Mouse (Mus musculus): ENCODE data around the gene Tax1bp3. TPM values are rescaled to one million over a fixed set of nuclear protein-coding genes. Genes with fewer than 3 reads are reported as not detected.
A peak's percentile ranks its signal among the peaks of the same experiment; 100 is the strongest.

Tax1bp3 gene
- polyA plus RNA-seq, 1 experiment, result not detected

DNA sequence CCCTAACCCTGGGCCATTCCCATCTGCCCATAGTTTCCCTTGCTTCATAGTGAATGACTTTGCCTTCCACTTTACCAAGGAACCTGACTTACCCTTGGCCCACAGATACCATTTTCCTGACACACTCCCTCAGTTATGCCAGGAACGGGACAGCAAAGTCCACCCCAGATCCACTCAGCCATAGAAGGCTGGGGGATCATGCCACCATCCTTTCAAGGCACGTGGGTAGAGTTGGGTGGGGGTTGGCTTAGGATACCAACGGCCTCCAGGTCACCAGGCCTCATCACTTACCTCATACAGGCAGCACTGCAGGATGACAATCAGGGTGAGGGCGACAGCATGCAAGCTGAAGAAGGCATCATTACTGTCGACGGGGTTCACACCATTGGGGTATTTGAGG lies 10.3 kb downstream of the Tax1bp3 start:
- Histone ChIP-seq H3K4me3 (ENCODE audit: insufficient read depth, low read depth, low read length) (no peak overlapping the region), H3K27ac (ENCODE audit: insufficient read depth, low read depth, low read length) (no peak overlapping the region), H3K4me1 (ENCODE audit: control insufficient read depth, insufficient read depth, low read length) (no peaks in the 10 kb centered on the region)
- 84% methylated on average over 6 of the region's 6 CpGs for WGBS
- TF ChIP-seq POLR2A (IDR thresholded peaks at IDR 0.05; ENCODE audit: insufficient read depth, low read depth, low read length) (no peak), CTCF (IDR thresholded peaks at IDR 0.05; ENCODE audit: insufficient read depth, low read depth, low read length) (no peak)

DNA sequence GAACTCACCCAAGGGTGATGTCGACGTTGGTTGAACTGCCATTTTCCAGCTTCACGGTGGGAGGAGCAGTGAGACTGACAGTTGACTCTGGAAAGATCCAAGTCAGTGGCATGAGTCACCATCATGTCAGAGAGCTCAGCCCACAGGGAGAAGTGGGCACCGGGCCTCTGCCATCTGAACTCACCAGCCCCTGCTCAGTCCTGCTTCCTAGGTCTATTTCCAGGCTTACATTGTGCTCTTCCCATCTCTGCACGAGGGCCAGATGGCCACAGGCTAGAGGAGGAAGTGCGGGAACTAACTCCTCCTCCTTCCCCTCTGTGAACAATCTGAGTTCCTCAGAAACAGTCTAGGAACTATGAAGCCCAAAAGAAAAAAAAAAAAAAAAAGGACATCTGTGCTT lies 16.2 kb downstream of the Tax1bp3 start:
- no peak overlapping the region for H3K4me3 ChIP-seq (ENCODE audit: insufficient read depth, low read depth, low read length)
- H3K27ac ChIP-seq (ENCODE audit: insufficient read depth, low read depth, low read length), result no peak overlapping the region
- peaks cover 6% of the 10 kb centered on the region for H3K4me1 ChIP-seq (ENCODE audit: control insufficient read depth, insufficient read depth, low read length)
- no peak for TF ChIP-seq CTCF (IDR thresholded peaks at IDR 0.05; ENCODE audit: insufficient read depth, low read depth, low read length)
- no peak for TF ChIP-seq POLR2A (IDR thresholded peaks at IDR 0.05; ENCODE audit: insufficient read depth, low read depth, low read length)
- 68% methylated on average over 6 of the region's 6 CpGs for WGBS

DNA sequence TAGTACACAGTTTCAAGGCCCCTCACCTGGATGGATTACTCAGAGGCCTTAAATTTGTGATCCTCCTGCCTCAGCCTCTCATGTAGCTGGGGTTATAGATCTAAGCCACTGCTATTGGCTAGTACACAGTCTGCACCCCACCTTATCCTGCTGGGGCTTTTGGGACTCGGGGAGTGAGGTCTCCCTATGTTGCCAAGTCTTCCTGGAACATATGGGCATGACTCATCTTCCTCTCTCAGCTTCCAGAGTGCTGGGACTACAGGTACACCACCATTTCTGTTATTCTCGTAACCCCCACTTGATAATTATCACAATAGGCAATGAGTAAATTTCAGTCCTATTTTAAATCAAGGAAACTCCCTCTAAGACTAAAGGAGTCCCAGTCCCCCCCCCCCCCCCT lies 17.6 kb downstream of the Tax1bp3 start:
- H3K4me3 ChIP-seq (ENCODE audit: insufficient read depth, low read depth, low read length), result no peak overlapping the region
- TF ChIP-seq CTCF (IDR thresholded peaks at IDR 0.05; ENCODE audit: insufficient read depth, low read depth, low read length), result no peak
- peaks cover 6% of the 10 kb centered on the region for H3K4me1 ChIP-seq (ENCODE audit: control insufficient read depth, insufficient read depth, low read length)
- WGBS, result 46% methylated on average over 2 of the region's 2 CpGs
- no peak overlapping the region for H3K27ac ChIP-seq (ENCODE audit: insufficient read depth, low read depth, low read length)

DNA sequence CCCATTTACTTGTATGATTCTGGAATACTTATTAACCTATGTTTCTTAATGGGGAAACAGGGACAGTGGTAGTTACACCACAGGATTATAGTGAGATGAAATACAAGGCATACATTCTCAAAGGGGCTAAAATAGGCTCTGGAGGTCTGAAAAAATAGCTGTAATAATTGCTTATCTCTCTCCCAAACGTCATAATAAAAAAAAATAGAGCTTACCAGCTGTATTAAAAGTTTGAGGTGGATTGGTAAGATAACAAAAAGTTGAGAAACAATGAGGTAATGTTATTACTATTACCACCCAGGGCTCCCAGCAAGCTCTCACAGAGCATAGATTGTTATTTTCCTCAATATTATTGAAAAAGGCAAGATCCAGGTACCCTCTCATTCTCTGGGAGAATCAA lies 21.3 kb downstream of the Tax1bp3 start:
- H3K4me1 ChIP-seq (ENCODE audit: control insufficient read depth, insufficient read depth, low read length), result peaks cover 6% of the 10 kb centered on the region
- 0% methylated on average over 1 of the region's 1 CpGs for WGBS
- no peak for TF ChIP-seq POLR2A (IDR thresholded peaks at IDR 0.05; ENCODE audit: insufficient read depth, low read depth, low read length)
- TF ChIP-seq CTCF (IDR thresholded peaks at IDR 0.05; ENCODE audit: insufficient read depth, low read depth, low read length), result no peak
- H3K4me3 ChIP-seq (ENCODE audit: insufficient read depth, low read depth, low read length), result peak overlapping the region; percentile 76
- H3K27ac ChIP-seq (ENCODE audit: insufficient read depth, low read depth, low read length), result no peak overlapping the region

DNA sequence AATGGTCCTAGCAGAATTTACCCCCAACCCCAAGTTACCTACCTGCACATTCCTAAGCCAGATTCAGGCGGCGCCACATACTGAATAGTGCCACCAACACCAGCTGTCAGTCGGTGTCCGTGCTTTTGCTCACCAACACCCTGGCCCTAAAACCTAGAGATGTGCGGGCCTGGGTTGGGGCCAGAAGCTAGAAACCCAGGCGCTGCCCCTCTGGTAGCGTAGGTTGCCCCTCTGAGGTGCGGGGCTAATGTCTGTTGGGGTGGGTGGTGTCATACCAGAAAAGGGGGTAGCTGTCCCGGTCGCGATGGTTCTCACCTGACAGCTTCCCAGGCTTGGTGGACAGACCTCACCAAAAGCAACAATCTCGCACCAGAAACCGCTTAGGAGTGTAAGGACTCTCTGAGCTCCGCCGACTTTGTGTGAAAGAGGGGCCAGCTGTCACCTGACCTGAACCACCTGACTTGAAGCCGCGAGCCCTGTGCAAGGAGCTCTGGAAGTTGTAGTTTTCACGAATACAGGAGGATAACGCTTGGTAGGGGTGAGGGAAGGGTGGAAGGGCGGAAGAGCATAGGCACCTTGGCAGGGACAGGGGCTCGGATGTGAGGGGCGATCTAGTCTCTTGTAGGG lies 21.8 kb downstream of the Tax1bp3 start, which contains the start of gene Ctns:
TSS of gene Ctns (minus strand) at position 440 of the 627 bp plus-strand sequence.
- H3K4me1 ChIP-seq (ENCODE audit: control insufficient read depth, insufficient read depth, low read length), result peaks cover 6% of the 10 kb centered on the region
- peak within 1 kb of the TSS; percentile 76 for H3K4me3 ChIP-seq (ENCODE audit: insufficient read depth, low read depth, low read length)
- peak; percentile 9; the same call in 1 of the 2 replicates for TF ChIP-seq CTCF (IDR thresholded peaks at IDR 0.05; ENCODE audit: insufficient read depth, low read depth, low read length)
- peak; percentile 72 for TF ChIP-seq POLR2A (IDR thresholded peaks at IDR 0.05; ENCODE audit: insufficient read depth, low read depth, low read length)
- peak within 1 kb of the TSS; percentile 91 for H3K27ac ChIP-seq (ENCODE audit: insufficient read depth, low read depth, low read length)
- WGBS, result under 1% methylated on average over 22 of the region's 22 CpGs

DNA sequence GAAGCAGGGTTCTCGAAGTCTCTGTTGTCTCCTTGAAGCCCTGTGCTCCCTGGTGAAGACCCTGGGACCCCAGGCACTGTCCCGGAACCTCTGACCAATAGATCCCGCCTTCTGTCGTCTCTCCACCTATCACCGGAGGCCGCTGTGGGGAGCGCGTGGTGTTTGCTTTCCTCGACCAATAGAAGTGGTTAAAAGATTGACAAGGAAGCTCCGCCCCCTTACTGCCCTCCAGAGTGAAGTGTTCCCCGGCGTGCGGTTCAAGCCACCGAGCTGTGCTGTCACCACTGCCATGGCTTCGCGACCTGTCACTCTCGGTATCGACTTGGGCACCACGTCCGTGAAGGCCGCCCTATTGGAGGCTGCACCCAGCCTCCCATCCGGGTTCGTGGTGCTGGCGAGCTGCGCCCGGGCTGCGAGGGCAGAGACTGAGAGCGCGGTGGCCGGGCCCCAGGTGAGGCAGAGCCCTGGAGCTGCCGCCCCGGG lies 22.4 kb downstream of the Tax1bp3 start, which contains the start of gene Shpk:
TSS of gene Shpk (plus strand) at position 231 of the 483 bp plus-strand sequence.
- H3K4me3 ChIP-seq (ENCODE audit: insufficient read depth, low read depth, low read length), result peak within 1 kb of the TSS; percentile 76
- H3K27ac ChIP-seq (ENCODE audit: insufficient read depth, low read depth, low read length), result peak within 1 kb of the TSS; percentile 91
- peaks cover 6% of the 10 kb centered on the region for H3K4me1 ChIP-seq (ENCODE audit: control insufficient read depth, insufficient read depth, low read length)
- no peak for TF ChIP-seq CTCF (IDR thresholded peaks at IDR 0.05; ENCODE audit: insufficient read depth, low read depth, low read length)
- TF ChIP-seq POLR2A (IDR thresholded peaks at IDR 0.05; ENCODE audit: insufficient read depth, low read depth, low read length), result peak; percentile 45; the same call in 1 of the 2 replicates
- WGBS, result under 1% methylated on average over 32 of the region's 32 CpGs

DNA sequence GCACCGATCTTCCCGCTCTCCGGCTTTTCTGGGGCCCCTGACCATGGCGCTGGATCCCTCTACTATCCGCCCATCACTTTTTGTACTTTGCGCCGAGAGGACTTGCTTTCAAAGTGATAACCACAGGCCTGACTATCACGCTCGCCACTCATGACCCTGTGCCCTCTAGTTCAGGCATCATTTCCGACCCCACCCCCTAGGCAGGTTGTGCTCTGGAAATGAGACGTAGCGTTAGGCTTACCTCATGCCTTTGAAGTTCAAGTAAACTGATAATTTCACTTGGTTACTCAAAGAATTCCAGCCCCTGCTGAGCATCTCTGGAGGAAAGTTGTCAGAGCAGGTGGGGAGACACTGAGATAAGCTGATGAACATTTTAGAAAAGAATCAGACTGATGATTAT lies 23.0 kb downstream of the Tax1bp3 start:
- Histone ChIP-seq H3K4me1 (ENCODE audit: control insufficient read depth, insufficient read depth, low read length) (peaks cover 6% of the 10 kb centered on the region), H3K27ac (ENCODE audit: insufficient read depth, low read depth, low read length) (no peak overlapping the region), H3K4me3 (ENCODE audit: insufficient read depth, low read depth, low read length) (peak overlapping the region; percentile 76)
- TF ChIP-seq POLR2A (IDR thresholded peaks at IDR 0.05; ENCODE audit: insufficient read depth, low read depth, low read length) (no peak; the same call in 1 of the 2 replicates), CTCF (IDR thresholded peaks at IDR 0.05; ENCODE audit: insufficient read depth, low read depth, low read length) (no peak)
- WGBS, result 3% methylated on average over 12 of the region's 12 CpGs

DNA sequence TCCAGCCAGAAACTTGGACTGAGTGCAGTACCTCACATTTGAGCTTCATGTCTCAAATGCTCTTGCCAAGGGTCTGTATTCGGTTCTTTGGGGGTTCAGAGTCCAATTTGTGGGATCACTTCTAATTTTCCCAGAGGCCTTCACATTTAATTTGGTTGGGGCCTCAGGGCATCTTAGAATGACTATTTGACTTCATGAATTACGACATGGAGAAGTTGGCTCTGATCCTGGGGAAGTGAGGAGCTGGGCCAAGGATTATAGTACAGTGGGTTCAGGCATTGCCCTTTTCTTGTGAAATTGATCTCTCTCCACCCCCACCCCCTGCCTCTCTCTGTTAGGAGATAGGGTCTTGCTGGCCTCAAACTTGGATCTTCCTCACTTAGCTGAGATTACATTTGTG lies 24.1 kb downstream of the Tax1bp3 start:
- TF ChIP-seq CTCF (IDR thresholded peaks at IDR 0.05; ENCODE audit: insufficient read depth, low read depth, low read length), result no peak
- no peak overlapping the region for H3K4me3 ChIP-seq (ENCODE audit: insufficient read depth, low read depth, low read length)
- 55% methylated on average over 2 of the region's 2 CpGs for WGBS
- no peak overlapping the region for H3K27ac ChIP-seq (ENCODE audit: insufficient read depth, low read depth, low read length)
- H3K4me1 ChIP-seq (ENCODE audit: control insufficient read depth, insufficient read depth, low read length), result peaks cover 6% of the 10 kb centered on the region

DNA sequence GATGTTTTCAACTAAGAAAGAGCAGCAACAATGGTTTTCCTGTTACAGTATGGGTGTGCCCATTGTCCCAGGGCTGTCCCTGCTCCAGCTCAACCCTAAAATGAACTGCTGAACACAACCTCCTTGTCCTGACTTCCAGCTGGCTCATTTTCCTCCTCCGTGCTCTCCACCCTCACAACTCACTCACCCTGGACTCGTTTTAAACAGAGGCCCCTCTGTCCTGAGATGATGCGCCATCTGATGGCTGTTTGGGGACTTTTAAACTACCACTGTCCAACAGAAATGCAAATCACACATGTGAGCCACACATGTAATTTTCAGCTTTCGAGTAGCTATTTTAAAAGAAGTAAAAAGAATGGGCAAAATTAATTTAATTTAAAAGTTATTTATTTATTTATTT lies 24.7 kb downstream of the Tax1bp3 start:
- Histone ChIP-seq H3K4me3 (ENCODE audit: insufficient read depth, low read depth, low read length) (no peak overlapping the region), H3K4me1 (ENCODE audit: control insufficient read depth, insufficient read depth, low read length) (peaks cover 6% of the 10 kb centered on the region), H3K27ac (ENCODE audit: insufficient read depth, low read depth, low read length) (no peak overlapping the region)
- TF ChIP-seq POLR2A (IDR thresholded peaks at IDR 0.05; ENCODE audit: insufficient read depth, low read depth, low read length) (no peak), CTCF (IDR thresholded peaks at IDR 0.05; ENCODE audit: insufficient read depth, low read depth, low read length) (no peak)
- 38% methylated on average over 4 of the region's 4 CpGs for WGBS
